Mouse (Mus musculus): ENCODE results near the gene Zdhhc12. TPM values are rescaled to one million over a fixed set of nuclear protein-coding genes. Genes with fewer than 3 reads are reported as not detected.

Zdhhc12 gene
- polyA plus RNA-seq, 1 experiment from 2014 or later, result 20.5 TPM

DNA sequence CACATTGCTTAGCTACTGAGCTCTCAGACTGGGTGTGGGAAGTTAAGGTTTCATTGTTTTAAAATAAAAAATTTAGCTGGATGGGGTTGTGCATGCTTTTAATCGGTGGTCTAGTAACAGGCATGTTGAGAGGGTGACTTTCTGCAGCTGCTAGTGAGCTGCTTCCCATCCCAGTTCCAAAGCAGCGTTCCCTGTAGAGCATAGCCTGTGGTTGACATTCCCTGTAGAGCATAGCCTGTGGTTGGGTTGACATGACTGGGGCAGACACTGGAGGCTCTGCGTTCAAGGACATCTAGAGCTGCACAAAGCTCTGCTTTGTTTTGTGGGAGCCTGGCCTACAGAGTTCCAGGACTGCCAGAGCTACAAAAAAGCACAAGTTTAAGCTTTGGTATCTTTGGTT is 20.2 kb downstream of the Zdhhc12 start:
- Histone ChIP-seq H3K9ac (no peak overlapping the region), H3K27me3 (replicated peaks) (no peaks in the 10 kb centered on the region), H3K9me3 (no peaks in the 10 kb centered on the region), H3K27ac (no peak overlapping the region), H3K4me3 (no peak overlapping the region), H3K4me1 (peaks cover 17% of the 10 kb centered on the region), H3K36me3 (replicated peaks) (peaks cover 29% of the 10 kb centered on the region), H3K4me2 (no peak overlapping the region)
- no peak for ATAC-seq (replicated peaks)
- WGBS, result 69% methylated on average over 3 of the region's 3 CpGs

DNA sequence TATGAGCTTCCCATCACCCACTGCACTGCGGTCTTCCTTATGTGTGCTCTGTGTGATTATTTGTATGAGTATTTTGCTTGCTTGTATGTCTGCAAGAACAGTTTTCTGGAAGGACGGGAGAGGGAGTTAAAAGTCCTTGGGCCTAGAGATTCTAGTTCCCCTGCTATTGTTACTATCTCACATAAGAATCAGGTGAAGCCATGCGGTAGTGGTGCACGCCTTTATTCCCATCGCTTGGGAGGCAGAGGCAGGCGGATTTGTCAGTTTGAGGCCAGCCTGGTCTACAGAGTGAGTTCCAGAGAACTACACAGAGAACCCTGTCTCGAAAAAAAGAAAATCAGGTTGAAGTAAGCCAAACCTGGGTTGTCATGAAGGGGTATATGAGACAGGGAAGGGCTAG is 20.6 kb downstream of the Zdhhc12 start:
- peaks cover 18% of the 10 kb centered on the region for H3K4me1 ChIP-seq
- no peak overlapping the region for H3K4me3 ChIP-seq
- no peak overlapping the region for H3K4me2 ChIP-seq
- no peaks in the 10 kb centered on the region for H3K9me3 ChIP-seq
- peaks cover 29% of the 10 kb centered on the region for H3K36me3 ChIP-seq (replicated peaks)
- no peaks in the 10 kb centered on the region for H3K27me3 ChIP-seq (replicated peaks)
- H3K27ac ChIP-seq, result no peak overlapping the region
- no peak overlapping the region for H3K9ac ChIP-seq
- WGBS, result 76% methylated on average over 7 of the region's 7 CpGs
- ATAC-seq (replicated peaks), result no peak

DNA sequence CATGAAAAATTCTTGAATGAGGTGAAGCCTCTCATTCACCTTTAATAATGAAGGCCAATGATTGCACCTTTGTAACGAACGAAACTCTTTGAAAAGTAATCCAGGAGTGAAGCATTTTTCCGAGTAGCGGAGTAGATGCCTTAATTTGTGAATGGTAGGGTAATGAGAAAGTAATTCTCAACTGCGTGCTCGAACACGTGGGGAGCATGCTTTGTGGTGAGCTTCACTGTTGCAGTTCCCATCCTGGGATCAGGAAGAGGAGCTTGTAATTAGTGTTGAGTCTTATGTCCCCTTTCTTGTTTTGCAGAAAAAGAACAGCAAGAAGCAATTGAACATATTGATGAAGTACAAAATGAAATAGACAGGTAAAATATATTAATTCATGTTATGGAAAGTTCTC is 25.5 kb downstream of the Zdhhc12 start:
- Histone ChIP-seq H3K27ac (no peak overlapping the region), H3K9ac (peak overlapping the region; percentile 96)
- ATAC-seq (replicated peaks), result no peak

DNA sequence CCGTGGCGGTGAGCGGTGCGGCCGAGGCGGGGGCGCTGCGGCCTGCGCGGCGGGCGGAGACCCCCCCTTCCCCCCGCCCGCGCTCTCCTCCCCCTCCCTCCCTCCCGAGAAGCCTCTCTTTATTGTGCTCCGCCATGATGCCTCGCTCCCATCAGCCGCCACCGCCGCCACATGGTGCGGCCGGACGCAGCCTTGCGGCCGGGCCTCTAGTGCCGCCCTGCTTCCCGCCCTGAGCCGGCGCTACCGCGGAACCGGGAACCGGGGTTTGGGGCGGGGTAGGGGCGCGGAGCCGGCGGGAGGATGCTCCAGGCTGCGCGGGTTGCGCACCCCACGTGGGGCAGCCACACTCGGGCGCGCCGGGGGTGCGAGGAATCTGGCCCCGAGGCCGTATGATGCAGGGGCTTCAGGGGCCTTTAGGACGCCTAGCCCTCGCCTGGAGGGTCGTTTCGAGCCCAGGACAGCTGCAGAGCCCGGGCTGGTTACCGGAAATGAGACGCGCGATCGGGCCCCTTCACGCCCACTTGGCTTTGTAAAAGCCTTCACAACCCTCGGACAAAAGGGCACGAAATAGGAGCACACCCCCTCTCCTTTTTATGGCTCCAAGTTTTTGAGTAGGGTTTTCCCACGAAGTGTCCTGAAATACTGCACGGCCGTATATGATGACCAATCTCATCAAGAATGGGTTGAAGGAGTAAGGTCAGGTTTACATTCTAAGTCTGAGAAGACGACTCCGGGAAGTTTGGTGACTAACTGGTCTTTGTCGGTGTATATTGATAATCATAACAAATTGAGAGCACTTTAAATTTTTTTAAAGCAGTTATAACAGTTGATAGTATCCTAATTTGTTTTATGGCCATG is 26.2 kb downstream of the Zdhhc12 start:
- WGBS, result under 1% methylated on average over 59 of the region's 69 CpGs
- peak overlapping the region; percentile 96 for H3K9ac ChIP-seq
- peaks cover 31% of the 10 kb centered on the region for H3K4me1 ChIP-seq
- ATAC-seq (replicated peaks), result peak; percentile 40
- H3K4me2 ChIP-seq, result peak overlapping the region; percentile 60
- peak overlapping the region; percentile 71 for H3K4me3 ChIP-seq
- peak overlapping the region; percentile 99 for H3K27ac ChIP-seq
- no peaks in the 10 kb centered on the region for H3K9me3 ChIP-seq
- peaks cover 24% of the 10 kb centered on the region for H3K36me3 ChIP-seq (replicated peaks)
- H3K27me3 ChIP-seq (replicated peaks), result no peaks in the 10 kb centered on the region

More for the DNA sequence above, 25.5 kb downstream of the Zdhhc12 start:
- 17% methylated on average over 7 of the region's 7 CpGs for whole genome bisulfite sequencing
- Histone ChIP-seq H3K36me3 (replicated peaks) (peaks cover 29% of the 10 kb centered on the region), H3K4me1 (peaks cover 24% of the 10 kb centered on the region), H3K4me3 (peak overlapping the region; percentile 71), H3K4me2 (peak overlapping the region; percentile 60), H3K27me3 (replicated peaks) (no peaks in the 10 kb centered on the region), H3K9me3 (no peaks in the 10 kb centered on the region)

DNA sequence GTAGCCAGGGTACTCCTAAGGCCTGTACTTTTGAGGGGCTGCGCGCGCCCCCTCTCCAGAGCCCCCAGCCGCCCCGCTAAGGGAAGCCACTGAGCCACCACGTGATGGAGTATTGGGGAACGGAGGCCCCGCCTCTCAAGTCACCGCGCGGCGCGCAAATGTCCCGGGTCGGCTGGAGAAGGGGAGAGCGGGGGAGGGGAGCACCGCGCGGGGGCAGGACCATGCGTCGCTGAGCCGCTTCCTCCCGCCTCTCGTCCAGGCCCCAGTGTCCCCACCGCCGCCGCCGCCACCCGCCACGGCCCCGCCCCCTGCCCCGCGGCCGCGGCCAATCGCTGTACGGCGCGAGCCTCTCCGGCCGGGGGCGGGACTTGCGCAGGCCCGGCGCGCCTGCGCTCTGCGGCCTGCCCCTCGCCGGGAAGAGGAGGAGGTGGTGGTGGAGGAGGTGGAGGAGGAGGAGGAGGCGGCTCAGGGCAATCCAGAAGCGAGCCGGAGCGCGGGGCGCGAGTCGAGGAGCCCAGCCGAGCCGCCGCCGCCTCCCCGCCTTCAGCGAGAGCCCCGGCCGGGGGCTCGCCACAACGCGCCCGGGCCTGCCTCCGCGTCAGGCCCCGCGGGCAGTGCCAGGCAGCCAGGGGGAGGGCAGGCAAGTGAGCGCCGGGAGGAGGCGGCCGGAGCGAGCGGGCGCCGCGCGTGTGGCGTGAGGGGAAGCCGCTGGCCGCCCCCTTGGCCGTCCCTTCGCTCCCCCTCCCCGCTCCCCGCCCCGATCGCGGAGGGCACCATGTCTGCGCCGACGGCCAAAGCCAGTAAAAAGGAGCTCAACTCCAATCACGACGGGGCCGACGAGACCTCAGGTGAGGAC is 27.2 kb downstream of the Zdhhc12 start:
- H3K36me3 ChIP-seq (replicated peaks), result peaks cover 22% of the 10 kb centered on the region
- H3K4me3 ChIP-seq, result peak overlapping the region; percentile 71
- H3K9me3 ChIP-seq, result no peaks in the 10 kb centered on the region
- ATAC-seq (replicated peaks), result peak; percentile 94
- peaks cover 38% of the 10 kb centered on the region for H3K4me1 ChIP-seq
- peak overlapping the region; percentile 96 for H3K9ac ChIP-seq
- H3K27me3 ChIP-seq (replicated peaks), result no peaks in the 10 kb centered on the region
- WGBS, result under 1% methylated on average over 46 of the region's 101 CpGs
- peak overlapping the region; percentile 99 for H3K27ac ChIP-seq
- H3K4me2 ChIP-seq, result peak overlapping the region; percentile 77

DNA sequence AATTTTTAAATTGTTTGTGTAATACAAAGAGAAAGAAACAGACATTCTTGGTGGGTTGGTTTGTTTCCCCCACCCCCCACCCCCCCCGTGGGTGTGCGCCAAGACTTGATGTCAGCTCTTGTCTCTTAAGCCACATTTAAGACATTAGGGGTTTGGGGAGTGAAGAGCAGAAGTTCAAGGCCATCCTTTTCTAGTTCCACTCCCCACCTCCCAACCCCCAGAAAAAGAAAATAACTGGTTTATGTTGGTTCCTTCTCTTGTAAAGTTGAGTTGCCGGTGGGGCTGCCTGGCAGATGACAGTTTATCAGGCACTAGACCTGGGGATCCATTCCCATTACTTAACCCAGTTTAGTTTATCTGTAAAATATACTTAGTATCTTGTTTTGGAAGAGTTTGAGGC is 29.1 kb downstream of the Zdhhc12 start:
- no peaks in the 10 kb centered on the region for H3K9me3 ChIP-seq
- no peak overlapping the region for H3K27ac ChIP-seq
- no peak for ATAC-seq (replicated peaks)
- H3K4me2 ChIP-seq, result no peak overlapping the region
- H3K4me1 ChIP-seq, result peaks cover 38% of the 10 kb centered on the region
- H3K36me3 ChIP-seq (replicated peaks), result peaks cover 9% of the 10 kb centered on the region
- H3K9ac ChIP-seq, result no peak overlapping the region
- no peak overlapping the region for H3K4me3 ChIP-seq
- no peaks in the 10 kb centered on the region for H3K27me3 ChIP-seq (replicated peaks)
- 40% methylated on average over 3 of the region's 3 CpGs for WGBS

DNA sequence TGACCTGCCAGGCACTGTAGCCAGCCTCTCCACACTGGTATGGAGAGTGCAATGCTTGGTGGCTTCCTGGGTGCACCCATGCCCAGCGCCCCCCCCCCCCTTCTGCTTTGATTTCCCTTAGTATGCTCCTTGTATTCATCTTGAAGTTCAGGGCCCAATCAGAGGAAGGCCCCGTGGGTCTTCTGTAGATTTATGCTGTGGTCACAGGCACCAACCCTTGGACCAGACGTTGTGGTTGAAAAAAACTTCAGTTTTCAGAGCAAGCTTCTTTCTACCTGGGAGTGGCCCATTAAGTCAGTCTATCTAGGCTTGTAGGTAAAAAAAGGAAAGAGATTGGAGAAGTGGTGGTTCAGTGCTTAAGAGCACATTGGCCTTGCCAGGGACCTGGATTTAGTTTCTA is 29.7 kb downstream of the Zdhhc12 start:
- H3K36me3 ChIP-seq (replicated peaks), result peaks cover 4% of the 10 kb centered on the region
- WGBS, result 11% methylated on average over 3 of the region's 3 CpGs
- no peak overlapping the region for H3K9ac ChIP-seq
- H3K27ac ChIP-seq, result no peak overlapping the region
- peaks cover 38% of the 10 kb centered on the region for H3K4me1 ChIP-seq
- peak overlapping the region; percentile 97; the same call in 1 of the 2 replicates for H3K4me2 ChIP-seq
- no peak overlapping the region for H3K4me3 ChIP-seq
- no peak for ATAC-seq (replicated peaks)
- no peaks in the 10 kb centered on the region for H3K9me3 ChIP-seq
- H3K27me3 ChIP-seq (replicated peaks), result no peaks in the 10 kb centered on the region

DNA sequence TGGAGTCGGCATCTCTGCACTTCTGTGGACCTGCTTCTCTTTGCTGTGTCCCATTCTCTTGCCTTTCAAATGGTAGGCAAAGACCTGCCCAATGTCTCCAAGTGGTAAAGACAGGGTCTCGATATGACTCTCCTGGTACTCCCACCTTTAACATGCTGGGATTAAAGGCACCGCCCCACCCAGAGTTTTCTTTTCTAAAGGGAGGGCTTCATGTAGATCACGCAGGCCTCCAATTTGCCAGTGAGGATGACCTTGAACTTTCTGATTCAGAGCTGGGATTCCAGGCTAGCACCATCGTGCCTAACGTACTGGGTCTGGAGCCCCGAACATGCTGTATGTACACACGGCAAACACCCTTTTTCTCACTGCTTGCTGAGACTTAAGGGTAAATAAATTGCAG is 30.2 kb downstream of the Zdhhc12 start:
- Histone ChIP-seq H3K4me3 (peak overlapping the region; percentile 48), H3K27ac (peak overlapping the region; percentile 57), H3K4me2 (peak overlapping the region; percentile 97), H3K27me3 (replicated peaks) (no peaks in the 10 kb centered on the region), H3K9ac (peak overlapping the region; percentile 44; the same call in 1 of the 2 replicates), H3K4me1 (peaks cover 33% of the 10 kb centered on the region), H3K36me3 (replicated peaks) (no peaks in the 10 kb centered on the region), H3K9me3 (no peaks in the 10 kb centered on the region)
- ATAC-seq (replicated peaks), result no peak
- WGBS, result 5% methylated on average over 8 of the region's 8 CpGs

DNA sequence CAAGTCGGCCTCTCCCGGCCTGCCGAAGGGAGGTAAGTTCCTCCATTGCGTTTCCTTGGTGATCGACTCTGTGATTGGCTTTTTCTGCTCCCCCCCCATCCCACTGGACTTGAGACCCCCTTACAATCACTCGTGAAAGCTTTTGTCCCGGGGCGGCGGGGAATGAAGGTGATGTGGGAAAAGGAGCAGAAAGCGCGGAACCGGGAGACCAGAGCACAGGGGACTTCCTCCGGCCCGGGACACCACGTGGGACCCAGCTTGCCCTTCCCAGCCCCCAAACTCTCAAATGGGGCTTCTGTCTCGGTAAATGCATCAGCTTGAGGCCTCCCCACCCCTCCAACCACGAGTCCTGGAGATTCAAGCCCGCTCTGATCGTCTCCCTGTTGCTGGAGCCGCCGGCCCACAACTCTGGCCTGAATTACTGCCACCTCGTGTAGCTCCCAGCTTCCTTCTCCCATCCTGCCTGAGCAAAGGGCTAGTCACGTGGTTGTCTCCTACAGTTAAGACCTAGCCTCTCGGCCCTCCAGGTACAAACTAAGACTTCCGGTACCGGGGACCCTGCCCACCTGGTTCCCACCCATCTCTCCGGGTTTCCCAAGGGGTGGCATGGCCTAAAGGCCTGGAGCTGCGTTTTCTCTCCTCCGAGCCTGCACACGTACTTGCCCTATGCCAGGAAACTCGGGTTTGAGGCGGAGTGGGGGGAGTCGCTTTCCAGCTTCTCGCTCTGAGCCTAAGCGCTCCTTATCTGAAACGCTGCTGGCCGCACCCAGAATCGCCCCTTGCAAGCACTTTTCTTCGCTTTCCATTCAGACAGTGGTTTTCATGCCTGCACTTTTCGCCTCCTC is 31.0 kb downstream of the Zdhhc12 start:
- Histone ChIP-seq H3K27ac (peak overlapping the region; percentile 57), H3K9ac (peak overlapping the region; percentile 44), H3K4me1 (peaks cover 27% of the 10 kb centered on the region), H3K36me3 (replicated peaks) (no peaks in the 10 kb centered on the region), H3K4me3 (peak overlapping the region; percentile 48), H3K27me3 (replicated peaks) (no peaks in the 10 kb centered on the region), H3K4me2 (peak overlapping the region; percentile 97), H3K9me3 (no peaks in the 10 kb centered on the region)
- ATAC-seq (replicated peaks), result no peak; the same call in 1 of the 2 replicates
- under 1% methylated on average over 40 of the region's 40 CpGs for WGBS

DNA sequence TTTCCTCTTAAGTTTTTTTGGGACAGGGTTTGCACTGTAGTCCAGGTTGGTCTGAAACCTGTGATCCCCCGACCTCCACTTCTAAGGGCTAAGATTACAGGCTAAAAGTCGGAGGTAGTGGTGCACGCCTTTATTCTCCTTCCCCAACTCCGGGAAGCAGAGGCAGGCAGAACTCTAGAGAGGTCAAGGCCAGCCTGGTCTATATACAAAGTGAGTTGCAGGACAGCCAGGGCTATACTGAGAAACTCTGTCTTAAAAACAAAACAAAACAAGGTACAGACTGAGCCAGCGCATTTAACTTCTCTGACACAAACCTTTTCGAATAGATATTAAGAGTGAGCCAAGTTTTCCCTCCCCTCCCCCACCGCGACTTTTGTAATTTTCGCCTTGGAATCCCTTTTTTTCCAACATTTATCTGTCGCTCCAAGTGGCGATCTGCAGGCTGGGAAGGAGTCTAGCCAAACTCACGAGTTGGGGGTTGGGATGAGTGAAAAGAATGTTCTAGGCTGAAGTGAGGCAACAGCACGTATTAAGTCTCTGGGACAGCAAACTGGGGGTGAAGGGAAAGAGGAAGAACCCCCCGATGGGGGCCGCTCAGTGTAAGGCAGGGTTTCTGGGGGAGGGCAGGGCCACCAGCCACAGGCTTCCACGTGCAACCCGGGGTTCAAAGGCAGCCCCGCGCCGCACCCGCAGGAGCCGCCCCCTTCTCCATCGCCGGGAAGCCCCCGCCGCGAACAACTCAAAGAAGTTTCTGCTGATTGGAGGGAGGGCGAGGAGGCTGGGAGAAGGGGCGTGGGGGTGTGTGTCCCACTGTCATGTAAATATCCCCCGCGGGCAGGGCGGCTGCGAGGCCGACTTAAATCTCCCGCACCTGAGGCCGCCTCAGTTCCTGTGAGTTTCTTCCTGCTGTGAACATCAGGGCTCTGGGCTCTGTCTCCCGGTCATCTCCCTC is 32.0 kb downstream of the Zdhhc12 start:
- Histone ChIP-seq H3K27ac (peak overlapping the region; percentile 57), H3K4me1 (peaks cover 27% of the 10 kb centered on the region), H3K9me3 (no peaks in the 10 kb centered on the region), H3K4me3 (peak overlapping the region; percentile 48), H3K4me2 (peak overlapping the region; percentile 97), H3K36me3 (replicated peaks) (no peaks in the 10 kb centered on the region), H3K27me3 (replicated peaks) (no peaks in the 10 kb centered on the region), H3K9ac (peak overlapping the region; percentile 44)
- WGBS, result 9% methylated on average over 34 of the region's 37 CpGs
- no peak for ATAC-seq (replicated peaks)

DNA sequence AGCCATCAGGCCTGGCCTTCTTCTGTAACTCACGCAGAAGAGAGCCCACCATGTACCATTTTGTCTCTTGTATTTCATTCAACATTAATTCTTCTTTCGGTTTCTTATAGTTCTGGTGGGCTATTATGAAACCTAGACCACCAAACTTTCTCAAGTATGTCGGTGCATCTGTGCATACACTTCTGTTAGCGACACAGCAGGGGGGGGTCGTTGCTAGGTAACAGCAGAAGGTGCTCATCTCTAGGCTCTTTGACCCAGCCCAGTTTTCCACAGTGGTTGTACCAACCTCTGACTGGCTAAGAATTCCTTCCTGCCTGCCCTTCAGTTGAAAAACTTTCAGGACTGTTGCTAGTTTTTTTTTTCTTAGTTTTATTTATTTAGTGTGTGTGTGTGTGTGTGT is 35.0 kb downstream of the Zdhhc12 start:
- 32% methylated on average over 5 of the region's 5 CpGs for WGBS
- H3K4me3 ChIP-seq, result no peak overlapping the region
- H3K9me3 ChIP-seq, result no peaks in the 10 kb centered on the region
- no peak overlapping the region for H3K27ac ChIP-seq
- H3K4me2 ChIP-seq, result no peak overlapping the region
- no peaks in the 10 kb centered on the region for H3K36me3 ChIP-seq (replicated peaks)
- no peak for ATAC-seq (replicated peaks)
- no peak overlapping the region for H3K9ac ChIP-seq
- H3K4me1 ChIP-seq, result peaks cover 19% of the 10 kb centered on the region
- no peaks in the 10 kb centered on the region; the same call in 1 of the 2 replicates for H3K27me3 ChIP-seq (replicated peaks)
